Mouse (Mus musculus): ENCODE data around the gene Shank3.

Shank3 gene

DNA sequence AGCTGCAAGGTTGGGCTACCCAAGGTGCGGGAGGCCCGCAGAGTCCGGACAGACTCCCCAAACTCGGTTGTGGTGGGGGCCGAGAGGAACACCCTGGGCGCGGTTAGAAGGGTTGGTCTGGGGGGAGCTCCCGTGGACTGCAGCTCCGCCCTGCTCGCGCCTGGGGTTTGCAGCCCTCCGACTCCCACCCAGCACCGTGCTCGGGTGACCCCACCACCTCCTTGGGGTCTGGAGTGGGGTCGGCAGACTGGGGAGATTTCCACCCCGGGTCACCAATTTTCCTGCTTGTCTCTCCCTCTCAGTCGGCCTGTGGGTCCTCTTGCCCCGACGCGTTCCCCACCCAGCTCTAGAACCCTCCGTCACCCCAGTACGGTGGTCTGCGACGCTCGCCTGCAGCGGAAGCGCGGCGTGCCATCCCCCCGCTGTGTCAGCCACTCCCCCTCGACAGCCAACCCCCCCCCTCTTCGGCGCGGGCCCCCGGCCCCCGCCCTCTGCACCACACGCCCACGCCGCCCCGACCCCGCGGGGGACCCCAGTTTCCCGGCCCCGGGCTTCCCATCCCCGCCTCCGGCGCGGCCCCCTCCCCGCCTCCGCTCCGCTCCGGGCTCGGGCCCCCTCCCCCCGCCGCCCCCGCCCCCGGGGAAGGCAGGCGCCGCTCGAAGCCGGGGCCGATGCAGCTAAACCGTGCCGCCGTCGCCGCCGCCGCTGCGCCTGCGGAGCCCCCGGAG lies at the start of gene Shank3:
TSS of gene Shank3 (plus strand) at position 663 of the 728 bp plus-strand sequence.
- in situ Hi-C loops (cut with MboI): no loop called here

DNA sequence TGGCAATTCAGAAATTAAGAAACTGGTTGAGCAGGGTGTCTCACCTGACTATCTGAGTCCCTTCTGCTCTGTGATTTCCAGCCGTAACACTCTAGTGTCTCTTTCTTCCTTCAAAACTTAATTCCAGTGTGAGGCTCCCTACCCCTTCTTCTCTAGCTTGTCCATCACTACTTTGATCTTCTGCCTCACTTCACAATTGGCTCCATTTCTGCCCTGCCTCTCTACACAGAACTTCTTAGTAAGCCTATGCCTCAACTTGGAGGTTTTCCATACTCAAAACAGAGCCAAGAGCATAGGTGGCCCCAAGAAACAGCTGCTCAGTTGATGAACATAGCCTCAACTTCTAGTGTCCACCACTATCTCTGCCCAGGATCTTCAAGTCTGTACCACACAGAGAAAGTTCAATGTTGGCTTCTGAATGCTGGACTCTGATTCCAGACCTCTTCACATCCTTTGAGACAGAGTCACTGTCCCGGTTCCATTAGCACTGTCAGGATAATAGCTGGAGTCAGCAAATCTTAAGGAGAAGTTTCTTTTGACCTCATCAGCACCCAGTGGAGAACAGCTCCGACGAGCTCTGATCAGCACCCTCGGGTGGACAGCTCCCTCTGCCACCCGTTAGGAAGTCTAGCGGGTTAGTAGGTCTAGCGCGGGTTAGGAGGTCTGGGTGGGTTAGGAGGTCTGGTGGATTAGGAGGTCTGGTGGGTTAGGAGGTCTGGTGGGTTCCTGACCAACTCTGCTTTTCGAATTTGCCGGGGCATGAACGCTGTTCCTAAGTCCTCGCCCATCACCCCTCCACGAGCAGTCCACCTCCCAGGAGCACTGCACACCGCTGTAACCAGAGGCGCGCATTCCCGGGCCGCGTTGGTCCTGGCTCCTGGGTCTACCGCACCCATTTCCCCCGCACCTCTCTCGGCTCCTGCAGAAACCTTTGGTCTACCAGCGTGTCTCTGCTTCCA lies 46.2 kb upstream of the Shank3 start:
- in situ Hi-C loops (cut with MboI): no loop called here

DNA sequence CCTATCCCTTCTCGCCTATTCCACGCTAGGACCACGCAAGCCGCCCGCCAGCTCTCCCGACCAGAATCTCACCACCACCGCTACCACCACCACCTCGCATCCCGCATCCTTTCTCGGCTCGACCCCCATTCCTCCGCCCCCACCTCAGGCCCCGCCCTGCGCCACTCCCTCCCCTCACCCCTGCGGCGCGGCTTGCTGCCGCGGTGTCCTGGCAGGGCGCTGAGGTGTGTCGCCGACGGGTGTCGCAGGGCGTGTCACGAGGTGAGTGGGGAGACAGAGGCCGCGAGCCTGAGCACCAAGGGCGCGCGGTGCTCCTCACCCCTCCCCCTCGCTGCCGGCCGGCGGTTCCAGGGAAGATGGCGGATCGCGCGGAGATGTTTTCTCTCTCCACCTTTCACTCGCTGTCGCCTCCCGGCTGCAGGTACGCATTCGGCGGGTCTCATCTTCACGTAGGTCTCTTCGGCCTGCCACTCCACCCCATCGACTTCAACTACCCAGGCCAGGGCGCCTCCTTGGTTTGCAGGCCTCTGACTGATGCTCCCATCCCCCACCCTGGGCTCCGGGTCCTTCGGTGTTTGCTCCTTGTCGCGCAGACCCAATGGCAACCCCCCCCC lies 45.5 kb upstream of the Shank3 start, which contains the start of gene Mapk8ip2:
TSS of gene Mapk8ip2 (plus strand) at position 49 of the 614 bp plus-strand sequence.
- in situ Hi-C loops (cut with MboI): no loop called here

DNA sequence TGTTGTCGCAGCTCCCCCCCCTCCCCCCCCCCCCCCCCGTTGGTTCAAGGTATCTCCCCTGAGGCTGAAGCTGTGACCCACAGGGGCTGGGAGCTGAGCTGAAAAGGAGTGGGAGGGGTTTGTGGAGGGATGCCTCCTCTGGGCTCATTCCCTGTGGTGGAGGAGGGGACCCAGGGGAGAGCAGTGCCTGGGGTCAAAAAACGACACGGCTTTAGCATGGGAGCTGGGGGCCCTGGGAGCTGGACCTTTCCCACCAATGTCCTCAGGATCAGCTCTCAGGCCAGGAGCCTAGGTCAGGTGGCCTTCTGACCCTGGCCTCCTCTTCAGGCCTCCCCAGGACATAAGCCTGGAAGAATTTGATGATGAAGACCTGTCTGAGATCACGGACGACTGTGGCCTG lies 44.6 kb upstream of the Shank3 start:
- in situ Hi-C loops (cut with MboI): no loop called here

DNA sequence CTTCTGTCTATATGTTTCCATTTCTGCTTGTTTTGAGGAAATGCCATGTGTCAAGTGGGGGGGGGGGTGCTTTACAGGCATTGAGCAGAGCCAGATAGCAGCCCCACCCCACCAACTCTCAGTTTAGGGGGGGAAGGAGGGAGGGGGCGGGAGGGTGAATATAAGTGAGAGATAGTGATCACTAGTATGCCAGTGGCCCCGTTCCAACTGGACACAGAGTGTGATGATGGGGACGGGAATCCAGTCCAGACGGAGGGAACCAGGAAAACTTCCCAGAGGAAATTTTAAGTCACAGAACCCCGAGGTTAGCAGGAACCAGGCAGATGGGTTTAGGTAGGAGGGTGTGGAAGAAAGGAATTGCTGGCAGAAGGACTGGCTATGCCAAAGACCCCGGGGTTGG lies 43.8 kb upstream of the Shank3 start:
- in situ Hi-C loops (cut with MboI): no loop called here

DNA sequence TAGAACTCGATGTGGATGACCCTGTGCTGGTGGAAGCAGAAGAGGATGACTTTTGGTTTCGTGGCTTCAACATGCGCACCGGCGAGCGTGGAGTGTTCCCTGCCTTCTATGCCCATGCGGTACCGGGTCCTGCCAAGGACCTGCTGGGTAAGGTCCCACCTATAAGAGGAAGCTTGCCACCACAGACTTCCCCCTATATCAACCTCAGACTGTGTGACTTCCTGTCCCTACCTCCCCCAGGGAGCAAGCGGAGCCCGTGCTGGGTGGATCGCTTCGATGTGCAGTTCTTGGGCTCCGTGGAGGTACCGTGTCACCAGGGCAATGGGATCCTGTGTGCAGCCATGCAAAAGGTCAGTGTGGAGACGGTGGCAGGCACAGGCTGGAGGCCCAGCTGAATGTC lies 40.5 kb upstream of the Shank3 start:
- in situ Hi-C loops (cut with MboI): no loop called here

DNA sequence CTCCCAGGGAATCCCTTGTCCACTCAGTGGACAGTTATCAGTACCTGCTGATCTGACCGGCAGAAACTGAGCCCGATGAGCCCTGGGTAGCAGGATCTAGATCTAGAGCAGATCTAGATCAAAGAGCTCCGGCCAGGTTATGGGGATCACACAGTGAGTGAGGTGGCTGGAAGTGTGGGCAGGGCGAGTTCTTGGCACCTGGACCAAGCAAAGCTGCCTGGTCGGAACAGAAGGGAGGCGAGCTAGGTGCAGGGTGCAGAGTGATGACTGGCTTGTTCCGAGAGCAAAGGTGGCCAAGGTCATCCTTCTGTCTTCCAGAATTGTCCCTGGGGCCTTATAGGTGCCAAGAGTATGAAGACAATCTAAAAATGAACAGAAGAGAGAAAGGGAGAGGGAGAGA lies 39.6 kb upstream of the Shank3 start:
- in situ Hi-C loops (cut with MboI): no loop called here

DNA sequence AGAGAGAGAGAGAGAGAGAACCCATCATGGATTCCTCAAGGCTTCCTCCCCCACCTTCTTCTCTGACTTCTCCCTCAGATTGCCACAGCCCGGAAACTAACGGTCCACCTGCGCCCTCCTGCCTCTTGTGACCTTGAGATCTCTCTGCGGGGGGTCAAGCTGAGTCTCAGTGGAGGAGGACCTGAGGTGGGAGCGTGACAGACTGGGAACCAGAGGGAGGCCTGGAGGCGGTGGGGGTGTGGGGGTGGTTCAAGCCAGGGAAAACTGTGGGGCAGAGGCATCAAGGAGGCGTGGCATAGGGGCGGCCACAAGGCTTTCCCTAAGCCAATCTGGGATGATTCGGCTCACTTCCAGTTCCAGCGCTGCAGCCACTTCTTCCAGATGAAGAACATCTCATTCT lies 39.1 kb upstream of the Shank3 start:
- in situ Hi-C loops (cut with MboI): no loop called here

DNA sequence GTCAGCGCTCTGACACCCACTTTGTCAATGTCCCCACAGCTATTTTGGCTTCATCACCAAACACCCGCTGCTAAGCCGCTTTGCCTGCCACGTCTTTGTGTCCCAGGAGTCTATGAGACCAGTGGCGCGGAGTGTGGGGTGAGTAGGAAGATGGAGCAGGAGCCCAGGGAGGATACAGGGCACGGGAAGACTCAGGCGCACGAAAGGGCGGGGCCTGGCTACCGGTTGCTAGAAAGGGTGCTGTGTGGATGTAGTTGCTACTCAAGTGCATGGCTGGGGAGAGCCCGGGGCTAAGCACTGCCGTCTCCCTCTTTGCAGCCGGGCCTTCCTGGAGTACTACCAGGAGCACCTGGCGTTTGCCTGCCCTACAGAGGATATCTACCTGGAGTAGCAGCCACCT lies 38.1 kb upstream of the Shank3 start:
- in situ Hi-C loops (cut with MboI): no loop called here

DNA sequence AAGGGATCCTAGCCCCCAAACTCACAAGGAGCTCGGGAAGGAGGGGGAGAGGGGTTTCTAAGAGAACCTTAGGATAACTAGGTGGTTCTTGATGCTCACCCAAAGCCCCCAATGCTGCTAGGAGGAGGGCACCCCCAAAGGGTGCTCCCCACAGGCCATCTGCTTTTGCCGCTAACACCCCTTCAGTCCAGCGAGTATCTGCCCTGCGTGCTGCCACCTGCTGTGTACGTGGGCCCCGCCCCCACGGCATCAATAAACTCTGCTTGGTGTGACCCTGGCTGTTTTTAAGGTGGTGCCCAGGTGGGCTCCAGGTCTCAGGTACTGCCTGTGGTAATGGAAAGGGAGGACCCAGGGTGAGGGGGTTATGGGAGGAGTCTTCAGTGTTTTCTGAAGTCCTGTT lies 37.2 kb upstream of the Shank3 start:
- in situ Hi-C loops (cut with MboI): no loop called here

DNA sequence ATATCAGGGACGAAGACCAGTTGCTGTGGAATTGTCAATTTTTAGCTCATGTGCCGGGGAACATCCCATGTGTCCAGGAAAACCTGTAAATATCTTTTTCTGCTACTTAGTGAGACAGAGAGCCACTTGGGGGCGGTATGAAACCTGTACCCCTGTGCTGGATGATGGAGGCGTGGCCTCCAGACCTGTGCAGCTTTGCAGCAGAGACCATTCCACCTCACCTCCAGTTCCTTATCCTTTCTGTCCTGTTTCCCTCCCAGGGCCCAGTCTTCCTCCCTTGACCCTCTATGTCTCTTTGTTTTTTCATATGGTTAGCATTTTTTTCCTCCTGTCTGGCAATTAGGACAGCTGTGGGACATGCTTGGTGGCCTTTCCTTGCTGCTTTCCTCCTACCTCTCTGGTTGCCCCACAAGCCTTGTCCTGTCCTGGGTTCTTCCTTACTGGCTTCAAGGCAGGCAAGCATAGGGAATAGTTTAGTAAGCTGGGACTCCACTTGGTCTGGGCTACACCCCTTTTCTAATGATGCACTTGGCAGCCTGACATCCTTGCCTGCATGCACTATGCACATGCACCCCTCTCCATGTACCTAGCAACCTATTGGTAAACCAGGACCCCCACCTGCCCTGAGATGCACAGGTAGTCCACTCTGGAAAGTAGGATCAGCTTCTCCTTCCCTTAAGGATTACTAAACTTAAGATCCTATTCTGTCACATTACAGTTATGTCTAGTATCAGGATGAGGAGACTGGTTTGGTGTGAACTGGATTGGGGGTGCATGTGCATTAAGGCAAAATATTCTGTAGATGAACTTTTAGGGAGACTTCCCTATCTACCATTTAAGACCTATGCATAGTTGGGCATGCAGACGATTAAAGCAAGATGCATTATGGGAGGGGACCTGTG lies 35.8 kb upstream of the Shank3 start:
- in situ Hi-C loops (cut with MboI): no loop called here

DNA sequence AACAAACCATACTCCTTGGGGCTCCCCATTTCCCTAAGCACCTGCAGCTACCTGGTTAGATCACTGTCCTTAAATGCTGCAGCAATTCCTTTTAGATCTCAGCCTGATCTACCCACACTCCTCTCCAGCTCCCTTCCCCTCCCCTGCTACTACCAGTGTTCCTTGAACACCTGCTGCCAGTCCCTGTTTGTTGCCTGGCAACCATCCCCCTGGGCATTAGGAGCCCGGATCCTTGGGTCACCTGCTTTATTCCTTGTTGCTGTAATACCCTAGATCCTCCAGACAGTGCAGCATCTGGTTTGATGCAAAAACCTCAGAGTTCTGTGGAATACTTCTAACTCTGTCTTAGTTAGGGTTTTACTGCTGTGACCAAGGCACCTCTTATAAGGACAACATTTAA lies 34.4 kb upstream of the Shank3 start:
- in situ Hi-C loops (cut with MboI): no loop called here

DNA sequence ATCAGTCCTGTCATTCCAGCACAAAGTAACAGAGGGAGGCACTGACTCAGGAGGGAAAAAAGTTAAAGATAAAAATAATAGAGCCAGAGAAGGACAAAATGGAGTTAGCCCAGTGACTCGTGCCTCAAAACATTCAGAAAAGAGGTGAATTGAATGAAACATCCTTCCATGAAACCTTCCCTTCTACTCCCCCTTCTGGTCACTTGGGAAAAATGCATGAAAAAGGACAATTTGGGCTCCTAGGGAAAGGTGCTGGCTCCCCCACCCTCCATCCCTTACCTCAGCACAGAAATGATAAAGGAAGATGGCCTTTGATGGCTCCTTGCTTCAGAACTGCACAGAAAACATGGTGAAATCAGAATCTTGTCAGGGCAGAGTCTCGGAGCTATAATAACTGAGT lies 30.8 kb upstream of the Shank3 start:
- in situ Hi-C loops (cut with MboI): no loop called here

DNA sequence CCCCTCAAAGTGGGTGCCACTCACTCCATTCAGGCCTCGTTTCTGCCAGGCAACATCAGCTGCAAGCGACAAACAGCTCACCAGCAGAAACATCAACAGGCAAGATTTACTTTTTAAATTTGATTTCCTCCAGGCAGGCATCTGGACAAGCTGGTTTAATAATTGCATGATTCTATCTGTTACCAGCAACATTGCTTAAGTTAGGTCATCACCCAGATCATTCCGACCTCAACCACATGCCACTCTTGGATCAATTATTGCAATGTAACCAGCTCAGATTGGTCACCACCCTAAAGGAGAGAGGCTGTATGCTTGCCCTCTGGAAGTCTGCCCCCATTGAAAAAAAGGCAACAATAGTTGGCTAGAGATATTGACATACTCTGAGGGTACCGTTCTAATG lies 27.9 kb upstream of the Shank3 start:
- in situ Hi-C loops (cut with MboI): no loop called here

DNA sequence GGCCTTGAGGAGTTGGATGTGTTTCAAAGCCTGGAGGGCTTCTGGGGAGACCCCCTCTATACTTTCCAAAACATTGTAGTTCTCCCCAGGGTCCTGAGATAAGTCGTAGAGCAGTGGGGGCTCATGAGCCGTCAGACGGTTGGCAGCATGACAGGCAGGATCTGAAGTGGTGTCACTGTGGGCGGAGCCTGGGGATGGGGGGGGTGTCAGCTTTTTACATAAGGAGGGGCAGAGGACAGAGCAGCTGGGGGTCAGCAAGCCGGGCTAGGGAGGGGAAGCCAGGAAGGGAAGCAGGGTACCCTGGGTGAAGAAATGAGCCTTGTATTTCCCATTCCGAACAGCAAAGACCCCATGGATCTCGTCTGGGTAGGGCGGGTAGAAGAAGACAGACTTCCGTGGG lies 26.1 kb upstream of the Shank3 start:
- in situ Hi-C loops (cut with MboI): no loop called here

DNA sequence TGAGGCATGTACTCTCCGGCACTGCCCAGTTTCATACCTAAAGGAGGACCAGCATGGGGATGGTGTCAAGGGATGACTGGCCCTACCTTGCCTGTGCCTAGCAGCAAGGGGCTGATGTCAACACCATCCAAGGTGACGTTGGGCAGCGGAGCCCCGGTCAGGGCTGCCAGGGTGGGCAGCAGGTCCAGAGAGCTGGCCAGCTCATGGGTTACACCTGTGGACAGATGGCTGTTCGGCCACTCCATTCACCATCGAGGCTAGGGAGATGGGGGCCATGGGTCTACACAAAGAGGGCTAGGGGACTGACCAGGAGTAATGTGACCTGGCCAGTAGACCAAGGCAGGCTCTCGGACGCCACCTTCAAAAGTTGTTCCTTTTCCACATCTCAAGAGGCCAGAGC lies 25.5 kb upstream of the Shank3 start:
- in situ Hi-C loops (cut with MboI): no loop called here

DNA sequence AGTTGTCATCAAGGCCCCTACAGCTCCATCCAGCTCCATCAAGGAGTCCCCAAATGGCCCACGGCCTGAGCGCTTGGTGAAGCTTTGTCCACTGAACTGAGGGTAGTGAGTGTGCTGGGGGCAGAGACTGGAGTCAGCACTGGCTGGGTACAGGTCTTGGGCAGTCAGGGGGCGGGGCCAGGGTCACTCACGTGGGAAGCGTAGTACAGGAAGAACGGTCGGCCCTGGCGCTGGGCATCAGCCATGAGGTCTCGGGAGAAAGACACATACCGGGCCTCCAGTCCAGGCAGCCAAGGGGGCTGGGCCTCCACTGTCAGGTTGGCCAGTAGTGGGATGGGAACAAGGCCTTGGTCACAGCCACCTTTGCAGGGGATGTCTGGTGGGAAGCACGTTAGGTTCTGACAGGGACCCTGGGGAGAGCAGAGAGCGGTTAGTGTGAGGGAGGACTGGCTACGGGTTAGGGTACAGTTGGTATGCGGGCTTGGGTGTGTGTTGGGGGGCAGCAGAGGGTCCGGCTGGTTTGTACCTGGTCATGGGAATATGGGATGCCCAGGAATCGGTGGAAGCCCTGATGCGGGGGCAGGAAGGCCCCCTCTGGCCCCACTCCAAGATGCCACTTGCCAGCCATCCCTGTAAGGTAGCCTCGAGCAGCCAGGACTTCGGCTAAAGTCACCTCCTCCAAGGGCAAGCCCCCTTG lies 24.7 kb upstream of the Shank3 start:
- in situ Hi-C loops (cut with MboI): no loop called here

DNA sequence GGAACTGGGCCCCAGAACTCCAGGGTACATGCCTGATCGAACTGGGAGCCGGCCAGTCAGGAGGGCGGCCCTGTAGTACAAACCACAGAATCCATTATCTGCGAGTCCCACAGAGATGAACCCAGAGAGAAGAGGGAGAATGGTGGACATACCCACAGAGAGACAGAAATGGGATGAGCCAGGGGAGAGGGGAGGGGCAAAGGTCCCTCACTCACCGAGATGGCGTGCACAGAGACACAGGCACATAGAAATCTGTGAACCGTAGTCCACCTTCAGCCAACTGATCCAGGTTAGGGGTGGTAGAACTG lies 24.2 kb upstream of the Shank3 start:
- in situ Hi-C loops (cut with MboI): no loop called here

DNA sequence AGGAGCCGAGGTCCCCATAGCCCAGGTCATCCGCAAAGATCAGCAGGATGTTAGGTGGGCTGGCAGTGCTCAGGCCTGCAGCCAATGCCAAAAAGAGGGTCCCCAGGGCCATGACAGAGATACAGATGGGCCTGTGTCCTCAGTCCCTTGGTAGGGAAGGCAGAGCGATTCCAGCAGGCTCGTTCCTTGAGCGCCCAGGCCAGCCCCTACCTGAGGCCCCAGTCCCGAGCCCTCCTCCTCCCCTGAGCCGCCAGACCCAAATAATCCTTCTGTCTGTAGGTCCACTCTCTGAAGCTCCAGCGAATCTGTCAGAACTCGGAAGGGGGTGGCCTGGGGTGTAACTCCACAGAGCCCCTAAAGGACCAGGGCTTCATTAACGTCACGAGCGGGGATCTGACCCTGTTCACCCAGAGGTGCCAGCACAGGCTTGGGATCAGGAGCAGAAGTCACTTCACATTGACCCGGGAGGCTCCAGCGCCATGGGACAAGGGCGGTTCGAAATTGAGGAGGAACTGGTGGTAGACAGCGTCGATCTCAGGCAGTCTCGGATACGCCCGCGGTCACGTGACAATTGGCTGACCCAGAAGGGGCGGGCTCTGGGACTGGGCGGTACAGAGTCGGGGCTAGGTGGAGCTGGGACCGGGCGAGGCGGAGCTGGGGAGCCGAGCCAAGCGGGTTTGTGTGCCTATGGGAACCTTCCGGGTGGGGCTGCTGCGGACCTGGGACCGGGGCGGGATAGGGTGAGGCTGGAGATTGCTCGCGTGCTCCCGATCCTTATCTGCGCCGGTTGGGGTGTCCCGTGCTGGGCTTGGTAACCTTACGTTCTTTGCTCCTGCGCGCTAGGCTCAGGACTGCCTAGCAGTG lies 23.6 kb upstream of the Shank3 start:
- in situ Hi-C loops (cut with MboI): no loop called here

DNA sequence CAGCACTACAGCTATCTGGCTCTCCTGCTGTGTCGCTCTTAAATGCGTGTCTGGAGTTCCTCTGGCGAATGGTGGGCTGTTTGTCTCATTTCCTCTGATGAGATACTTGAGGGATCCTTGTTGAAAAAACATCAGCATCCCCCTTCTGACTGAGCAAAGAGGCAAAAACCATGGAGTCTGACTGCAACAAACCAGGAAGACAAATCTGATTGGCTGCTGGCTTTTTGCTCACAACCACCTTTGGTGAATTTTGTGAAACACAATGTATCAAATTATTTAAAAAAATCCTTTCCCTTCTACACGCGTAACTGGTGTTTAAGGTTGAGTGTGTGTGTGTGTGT lies 23.0 kb upstream of the Shank3 start:
- in situ Hi-C loops (cut with MboI): no loop called here

Measured in mature B cell (primary cell).